Mouse (Mus musculus) left cerebral cortex, adult 2 months (tissue): ENCODE measurements around the gene Taar7e. TPM values are rescaled to one million over a fixed set of nuclear protein-coding genes. Genes with fewer than 3 reads are reported as not detected.
"Not testable (repeated sequence)": the region's sequence is repeated elsewhere in the genome, so short reads cannot be mapped to it uniquely, and the experiment has no call there.

Experiments used
- DNase-seq, 2 experiments: peaks; one replicate each; pipeline ENCODE4 v3.0.0; 2021 to 2022; ENCODE audit warnings: low spot score in 2 of 2, mixed read lengths in 1 of 2; ENCODE audit errors: extremely low spot score in 1 of 2
- H3K27ac ChIP-seq: fragments of 200-600 bp; 2 replicates; pipeline ENCODE4 v1.8.1; 2022
- H3K4me3 ChIP-seq: fragments of 200-600 bp; 2 replicates; pipeline ENCODE4 v1.8.1; 2022
- CTCF ChIP-seq: fragments of 200-600 bp; IDR thresholded peaks from 2 replicates; pipeline ENCODE4 v1.8.1; 2022; ENCODE audit warnings: antibody characterized with exemption, mild to moderate bottlenecking, moderate library complexity
- intact Hi-C: fragments of 180-260 bp; cut with DNase I; formaldehyde crosslinking; loops from one replicate; pipeline ENCODE4 v1.15.1; 2025
- long read RNA-seq, 2 experiments: library from polyadenylated mRNA; stranded (forward); transcript quantifications; one replicate each; pipeline ENCODE4 v2.0.0; 2021; ENCODE audit warnings: borderline mapping rate in 2 of 2
- total RNA-seq, 2 experiments: library from RNA; stranded (reverse); gene quantifications; 2 replicates each; pipeline ENCODE4 v1.2.3; 2021

Gene Taar7e
- total RNA-seq = not detected
- long read RNA-seq, experiment 1 = 0 reads
- long read RNA-seq, experiment 2 = 0 reads

DNA sequence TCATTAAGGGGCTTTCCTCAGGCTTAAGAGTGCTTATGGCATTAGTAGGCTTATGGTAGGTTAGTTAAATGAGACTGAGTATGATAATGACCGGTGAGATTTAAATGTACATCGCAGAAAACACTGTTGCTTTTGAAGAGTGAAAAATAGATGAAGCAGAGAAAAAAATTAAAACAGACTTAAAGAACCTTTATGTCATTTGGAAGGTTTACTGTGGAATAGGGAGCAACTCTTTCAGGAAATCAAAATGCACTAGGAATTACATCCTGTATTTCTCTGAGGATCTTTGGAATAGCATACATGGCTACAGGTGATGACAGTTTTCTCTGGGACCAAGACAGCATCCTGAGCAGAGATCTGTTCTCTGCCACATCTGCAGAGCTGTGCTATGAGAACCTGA, at the start of gene Taar7e:
Gene Taar7e, plus strand, starts transcription at position 301 of the 400 bp plus-strand sequence.
- H3K4me3 ChIP-seq = no peak within 1 kb of the TSS
- intact Hi-C loops = no loop called here
- no peak within 1 kb of the TSS for H3K27ac ChIP-seq
- no peak for TF ChIP-seq CTCF
- DNase-seq = no peak

DNA sequence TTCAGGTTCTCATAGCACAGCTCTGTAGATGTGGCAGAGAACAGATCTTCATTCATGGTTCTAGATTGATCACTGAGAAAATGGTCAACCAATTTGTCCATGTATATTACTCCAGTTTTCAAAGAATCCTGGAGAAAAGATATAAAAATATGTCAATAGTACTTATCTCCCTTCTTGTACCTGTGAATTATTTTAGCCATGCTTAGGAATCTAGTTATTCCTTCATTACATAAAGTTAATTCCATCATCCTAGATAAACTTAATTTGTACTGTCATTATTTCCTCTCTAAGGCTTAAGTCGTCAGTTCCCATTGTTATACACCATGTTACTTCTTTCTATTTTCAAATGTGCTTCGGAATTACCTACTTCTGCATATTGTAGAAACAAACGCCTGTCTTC, 44.0 kb upstream of the Taar7e start, which contains the start of gene Taar7a:
Gene Taar7a, minus strand, starts transcription at position 101 of the 400 bp plus-strand sequence.
- no peak within 1 kb of the TSS for H3K27ac ChIP-seq
- TF ChIP-seq CTCF = no peak
- intact Hi-C loops = no loop called here
- H3K4me3 ChIP-seq = no peak within 1 kb of the TSS
- DNase-seq = no peak

DNA sequence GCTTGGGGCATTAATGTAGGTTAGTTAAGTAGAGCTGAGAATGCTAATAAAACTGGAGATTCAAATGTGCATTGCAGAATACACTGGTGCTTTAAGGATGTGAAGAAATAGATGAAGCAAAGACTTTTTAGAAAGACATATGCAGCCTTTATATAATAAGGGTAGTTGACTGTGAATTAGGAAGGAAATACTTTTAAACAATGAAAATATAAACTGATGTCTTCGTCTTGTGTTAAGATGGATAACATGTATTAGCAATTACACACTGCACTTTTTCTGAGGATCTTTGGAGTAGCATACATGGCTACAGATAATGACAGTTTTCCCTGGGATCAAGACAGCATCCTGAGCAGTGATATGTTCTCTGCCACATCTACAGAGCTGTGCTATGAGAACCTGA, 37.8 kb upstream of the Taar7e start, which contains the start of gene Taar7b:
Gene Taar7b, plus strand, starts transcription at position 301 of the 400 bp plus-strand sequence.
- DNase-seq = no peak
- Histone ChIP-seq H3K27ac (no peak within 1 kb of the TSS), H3K4me3 (no peak within 1 kb of the TSS)
- no peak for TF ChIP-seq CTCF
- intact Hi-C loops = no loop called here

DNA sequence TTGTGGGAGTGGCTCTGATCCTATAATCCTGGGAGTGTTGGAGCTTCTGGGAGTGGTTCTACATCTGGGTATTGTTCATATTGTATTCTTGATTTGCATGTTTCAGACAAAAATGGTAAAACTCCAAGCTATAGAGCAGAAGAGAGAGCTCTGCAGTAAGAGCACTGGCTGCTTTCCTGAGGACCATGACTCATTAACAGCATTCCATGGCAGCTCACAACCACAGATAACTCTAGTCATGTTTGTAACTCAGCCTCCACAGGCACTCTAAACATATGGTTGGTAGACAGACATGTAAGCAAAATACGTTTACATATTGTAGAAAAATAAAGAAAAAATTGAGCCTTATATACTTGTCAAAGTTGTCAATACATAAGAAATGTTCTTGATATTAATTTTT, 31.0 kb upstream of the Taar7e start:
- H3K4me3 ChIP-seq = no peak overlapping the region
- no peak overlapping the region for H3K27ac ChIP-seq
- TF ChIP-seq CTCF = no peak
- intact Hi-C loops = no loop called here
- no peak for DNase-seq

DNA sequence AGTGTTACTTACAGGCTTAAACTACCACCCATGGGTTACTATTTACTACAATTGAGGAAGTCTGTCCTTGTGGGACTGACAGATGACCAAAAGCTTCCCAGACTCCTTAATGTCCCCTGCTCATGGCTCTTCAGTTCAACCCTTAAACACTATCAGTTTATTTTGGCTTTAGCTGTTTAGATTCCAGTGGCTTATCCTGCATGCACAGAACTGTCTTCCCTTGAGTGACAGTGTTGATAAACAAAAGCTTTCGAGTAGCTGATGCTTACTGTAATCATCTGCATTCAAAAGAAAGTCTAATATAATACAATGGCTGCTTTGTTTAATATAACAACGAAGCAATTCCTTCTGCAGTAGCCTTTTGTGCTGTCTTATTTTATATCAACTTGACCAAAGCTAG, 30.4 kb upstream of the Taar7e start:
- TF ChIP-seq CTCF = no peak
- Histone ChIP-seq H3K27ac (no peak overlapping the region), H3K4me3 (no peak overlapping the region)
- no peak for DNase-seq
- intact Hi-C loops = no loop called here

DNA sequence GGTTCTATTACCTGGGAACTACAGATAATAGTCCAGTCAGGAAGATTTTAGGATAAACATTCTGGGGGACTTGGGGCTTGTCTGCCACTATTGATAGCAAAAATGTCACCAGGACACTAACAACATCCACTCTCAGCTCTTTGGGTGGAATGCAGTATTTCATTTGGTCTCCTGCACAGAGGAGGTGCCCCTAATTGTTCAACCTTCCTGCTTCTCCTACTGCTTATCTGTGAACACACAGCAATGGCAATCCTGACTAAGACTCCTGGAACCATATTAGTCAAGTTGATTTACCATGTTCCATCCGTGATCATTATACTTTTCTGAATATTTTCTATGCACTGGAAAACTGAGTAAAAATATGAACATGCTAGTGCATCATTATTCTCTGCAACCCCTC, 29.3 kb upstream of the Taar7e start:
- TF ChIP-seq CTCF = no peak

DNA sequence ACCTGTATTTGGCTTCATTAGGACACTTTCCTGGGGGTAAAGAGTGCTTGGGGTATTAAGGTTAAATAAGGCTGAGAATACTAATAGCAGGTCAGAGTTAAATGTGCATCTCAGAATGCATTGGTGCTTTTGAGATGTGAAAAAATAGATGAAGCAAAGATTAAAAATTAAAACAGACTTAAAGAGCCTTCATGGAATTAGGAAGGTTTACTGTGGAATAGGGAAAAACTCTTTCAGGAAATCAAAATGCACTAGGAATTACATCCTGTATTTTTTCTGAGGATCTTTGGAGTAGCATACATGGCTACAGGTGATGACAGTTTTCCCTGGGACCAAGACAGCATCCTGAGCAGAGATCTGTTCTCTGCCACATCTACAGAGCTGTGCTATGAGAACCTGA, 10.5 kb upstream of the Taar7e start, which contains the start of gene Taar7d:
Gene Taar7d, plus strand, starts transcription at position 301 of the 400 bp plus-strand sequence.
- no peak for TF ChIP-seq CTCF
- no peak within 1 kb of the TSS for H3K4me3 ChIP-seq
- no peak within 1 kb of the TSS for H3K27ac ChIP-seq
- DNase-seq = no peak
- intact Hi-C loops = no loop called here

More for the DNA sequence above, 29.3 kb upstream of the Taar7e start:
- DNase-seq = no peak
- intact Hi-C loops = no loop called here
- Histone ChIP-seq H3K4me3 (no peak overlapping the region), H3K27ac (no peak overlapping the region)

DNA sequence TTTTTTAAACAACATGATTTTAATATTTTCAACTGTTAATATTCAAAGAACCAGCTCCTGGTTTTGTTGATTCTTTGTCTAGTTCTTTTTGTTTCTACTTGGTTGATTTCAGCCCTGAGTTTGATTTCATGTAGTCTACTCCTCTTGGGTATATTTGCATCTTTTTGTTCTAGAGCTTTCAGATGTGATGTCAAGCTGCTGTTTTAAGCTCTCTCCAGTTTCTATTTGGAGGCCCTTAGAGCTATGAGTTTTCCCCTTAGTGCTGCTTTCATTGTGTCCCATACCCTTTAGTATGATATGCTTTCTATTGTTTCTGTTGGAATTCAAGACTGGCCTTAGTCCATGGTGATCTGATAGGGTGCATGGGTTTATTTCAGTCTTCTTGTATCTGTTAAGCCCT, 6.1 kb upstream of the Taar7e start:
- H3K4me3 ChIP-seq = no peak overlapping the region
- no peak for DNase-seq
- no peak for TF ChIP-seq CTCF
- H3K27ac ChIP-seq = no peak overlapping the region
- intact Hi-C loops = no loop called here

DNA sequence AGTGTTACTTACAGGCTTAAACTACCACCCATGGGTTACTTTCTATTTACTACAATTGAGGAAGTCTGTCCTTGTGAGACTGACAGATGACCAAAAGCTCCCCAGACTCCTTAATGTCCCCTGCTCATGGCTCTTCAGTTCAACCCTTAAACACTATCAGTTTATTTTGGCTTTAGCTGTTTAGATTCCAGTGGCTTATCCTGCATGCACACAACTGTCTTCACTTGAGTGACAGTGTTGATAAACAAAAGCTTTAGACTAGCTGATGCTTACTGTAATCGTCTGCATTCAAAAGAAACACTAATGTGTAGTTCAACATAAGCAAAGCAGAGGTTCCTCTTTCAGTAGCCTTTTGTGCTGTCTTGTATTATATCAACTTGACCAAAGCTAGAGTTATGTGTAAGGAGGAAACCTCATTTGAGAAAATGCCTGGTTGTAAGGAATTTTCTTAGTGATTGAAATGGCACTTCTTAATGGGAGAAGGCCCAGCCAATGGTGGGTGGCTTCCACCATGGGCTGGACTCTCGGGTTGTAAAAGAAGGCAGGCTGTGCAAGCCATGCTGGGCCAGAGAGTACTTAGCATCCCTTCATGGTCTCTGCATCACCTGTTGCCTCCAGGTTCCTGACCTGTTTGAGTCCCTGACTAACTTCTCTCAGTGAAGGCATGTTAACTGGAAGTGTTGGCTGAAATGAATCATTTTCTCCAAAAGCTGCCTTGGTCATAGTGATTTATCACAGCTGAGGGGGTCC, 2.9 kb downstream of the Taar7e start:
- intact Hi-C loops = no loop called here
- no peak for DNase-seq
- Histone ChIP-seq H3K27ac (no peak overlapping the region), H3K4me3 (no peak overlapping the region)
- TF ChIP-seq CTCF = no peak

DNA sequence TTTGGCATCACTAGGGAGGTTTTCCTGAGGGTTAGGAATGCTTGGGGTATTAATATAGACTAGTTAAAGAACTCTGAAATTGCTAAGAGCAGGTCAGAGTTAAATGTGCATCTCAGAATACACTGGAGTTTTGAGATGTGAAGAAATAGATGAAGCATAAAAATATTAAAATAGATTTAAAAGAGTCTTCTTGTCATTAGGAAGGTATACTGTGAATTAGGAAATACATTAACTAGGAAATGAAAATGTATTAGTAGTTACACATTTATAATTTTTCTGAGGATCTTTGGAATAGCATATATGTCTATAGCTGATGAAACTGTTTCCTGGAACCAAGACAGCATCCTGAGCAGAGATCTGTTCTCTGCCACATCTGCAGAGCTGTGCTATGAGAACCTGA, 11.8 kb downstream of the Taar7e start, which contains the start of gene Taar7f:
Gene Taar7f, plus strand, starts transcription at position 301 of the 400 bp plus-strand sequence.
- TF ChIP-seq CTCF = no peak
- no peak within 1 kb of the TSS for H3K4me3 ChIP-seq
- intact Hi-C loops = no loop called here
- no peak for DNase-seq
- no peak within 1 kb of the TSS for H3K27ac ChIP-seq

DNA sequence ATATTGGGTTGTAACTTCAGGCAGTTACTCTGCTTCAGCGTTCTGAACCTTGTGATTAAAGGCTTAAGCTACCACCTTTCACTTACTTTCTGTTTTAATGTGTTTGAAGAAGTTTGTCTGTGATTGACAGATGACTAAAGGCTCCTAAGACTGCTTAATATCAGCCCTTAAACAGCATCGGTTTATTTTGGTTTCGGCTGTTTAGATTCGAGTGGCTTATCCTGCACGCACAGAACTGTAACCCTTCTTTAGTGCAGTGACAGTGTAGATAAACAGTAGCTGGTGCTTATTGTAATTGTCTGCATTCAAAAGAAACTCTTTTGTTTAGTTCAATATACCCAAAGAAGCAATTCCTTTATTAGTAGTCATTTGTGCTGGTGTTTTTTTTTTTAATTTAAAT, 14.6 kb downstream of the Taar7e start:
- intact Hi-C loops = no loop called here
- Histone ChIP-seq H3K4me3 (no peak overlapping the region), H3K27ac (no peak overlapping the region)
- no peak for DNase-seq
- no peak for TF ChIP-seq CTCF

DNA sequence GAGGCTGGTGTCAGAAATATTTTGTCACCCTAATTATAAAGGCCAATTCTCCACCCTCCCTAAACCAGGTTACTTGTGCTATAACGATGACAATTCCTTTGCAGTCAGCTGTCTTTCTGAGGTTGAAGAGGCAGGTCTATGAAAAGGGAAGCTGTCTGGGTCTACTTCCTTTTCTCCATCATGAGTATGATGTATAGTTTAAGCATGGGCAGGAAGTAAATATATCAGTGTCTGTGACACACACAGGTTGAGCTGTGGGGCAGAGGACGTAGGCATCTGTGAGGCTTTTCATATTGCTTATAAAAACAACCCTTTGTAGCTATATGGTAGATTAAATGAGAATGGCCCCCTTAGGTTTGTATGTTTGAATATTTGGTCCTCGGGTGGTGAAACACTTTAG, 21.6 kb downstream of the Taar7e start:
- H3K27ac ChIP-seq = no peak overlapping the region
- no peak overlapping the region for H3K4me3 ChIP-seq
- intact Hi-C loops = no loop called here
- no peak for DNase-seq
- TF ChIP-seq CTCF = no peak

DNA sequence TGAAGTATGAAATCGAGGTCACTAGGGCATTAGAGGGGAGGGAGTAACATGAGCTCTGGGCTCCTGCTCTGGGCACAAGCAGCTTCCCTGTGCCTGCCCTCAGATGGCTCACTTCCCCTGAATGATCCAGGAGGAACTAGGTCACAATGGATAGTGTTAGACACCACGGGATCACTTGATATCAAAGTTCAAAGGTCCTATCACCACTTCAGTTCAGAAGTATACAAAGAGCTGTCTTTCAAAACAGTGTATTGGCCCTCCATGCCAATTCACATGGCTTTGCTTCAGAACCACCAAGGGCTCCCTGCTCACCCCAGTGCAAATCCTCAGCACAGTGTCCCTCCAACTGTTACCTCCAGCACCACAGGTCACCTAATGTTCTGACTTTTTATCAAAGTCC, 37.3 kb downstream of the Taar7e start:
- H3K27ac ChIP-seq, intact Hi-C loops, DNase-seq, H3K4me3 ChIP-seq: not testable (repeated sequence)

DNA sequence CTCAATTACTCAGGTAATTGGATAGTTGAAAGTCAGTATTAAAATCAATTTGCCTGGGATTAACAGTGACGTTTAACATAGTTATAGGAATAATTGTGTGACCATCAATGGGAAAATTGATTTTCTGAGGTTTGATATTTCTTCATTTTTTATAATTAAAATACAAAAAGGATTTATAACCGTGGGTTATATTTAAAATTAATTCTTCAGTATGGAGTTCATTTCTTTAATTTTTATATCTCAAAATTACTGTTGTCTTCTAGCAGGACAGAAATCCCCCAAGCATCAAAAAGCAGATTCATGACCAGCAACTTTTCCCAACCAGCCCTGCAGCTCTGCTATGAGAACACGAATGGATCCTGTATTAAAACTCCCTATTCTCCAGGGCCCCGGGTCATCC, 38.8 kb downstream of the Taar7e start, which contains the start of gene Taar8a:
Gene Taar8a, plus strand, starts transcription at position 301 of the 400 bp plus-strand sequence.
- H3K27ac ChIP-seq, DNase-seq, intact Hi-C loops, H3K4me3 ChIP-seq: not testable (repeated sequence)
